Mouse (Mus musculus): Measurements from ENCODE around the gene Ltb4r2. TPM values are rescaled to one million over a fixed set of nuclear protein-coding genes. Genes with fewer than 3 reads are reported as not detected.

Gene Ltb4r2
- polyA plus RNA-seq, 1 experiment from 2014 or later: 0.71 TPM

DNA sequence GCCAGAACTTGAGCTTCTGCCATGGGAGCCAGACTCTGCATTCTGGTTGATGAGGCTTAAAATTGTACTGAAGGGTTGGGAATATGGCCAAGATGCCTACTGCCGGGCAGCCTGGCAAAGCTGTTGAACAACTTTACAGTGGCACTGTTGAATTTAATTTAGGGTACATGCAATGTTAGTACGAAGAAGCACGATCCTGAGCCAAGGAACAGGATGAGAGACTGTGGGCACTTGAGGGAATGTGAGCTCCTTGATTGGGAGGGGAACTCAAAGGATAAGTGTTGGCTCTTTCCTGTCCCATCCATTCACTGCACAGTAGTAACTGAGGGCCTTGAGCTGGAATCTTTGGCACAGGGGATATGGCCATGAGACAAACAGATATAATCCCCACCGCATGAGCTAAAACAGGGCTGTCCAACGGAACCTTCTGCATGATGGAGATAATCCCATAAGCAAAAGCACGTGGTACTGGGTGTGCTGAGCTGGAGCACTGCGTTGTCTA is 30.6 kb upstream of the Ltb4r2 start:
- Histone ChIP-seq H3K9me3 (replicated peaks; ENCODE audit: control insufficient read depth, low read length) (no peaks in the 10 kb centered on the region), H3K4me2 (ENCODE audit: low read depth, low read length) (no peak overlapping the region), H3K27ac (ENCODE audit: low read length) (no peak overlapping the region), H3K36me3 (ENCODE audit: control insufficient read depth, insufficient read depth, low read length) (no peaks in the 10 kb centered on the region), H3K4me1 (ENCODE audit: control insufficient read depth, insufficient read depth, low read length) (no peaks in the 10 kb centered on the region), H3K9ac (ENCODE audit: low read length) (no peak overlapping the region), H3K4me3 (replicated peaks; ENCODE audit: low read length) (no peak overlapping the region), H3K27me3 (ENCODE audit: control insufficient read depth, insufficient read depth, low read length) (no peaks in the 10 kb centered on the region)
- ATAC-seq (ENCODE audit: insufficient read depth, low FRiP score): no peak
- WGBS: 76% methylated on average over 7 of the region's 7 CpGs

DNA sequence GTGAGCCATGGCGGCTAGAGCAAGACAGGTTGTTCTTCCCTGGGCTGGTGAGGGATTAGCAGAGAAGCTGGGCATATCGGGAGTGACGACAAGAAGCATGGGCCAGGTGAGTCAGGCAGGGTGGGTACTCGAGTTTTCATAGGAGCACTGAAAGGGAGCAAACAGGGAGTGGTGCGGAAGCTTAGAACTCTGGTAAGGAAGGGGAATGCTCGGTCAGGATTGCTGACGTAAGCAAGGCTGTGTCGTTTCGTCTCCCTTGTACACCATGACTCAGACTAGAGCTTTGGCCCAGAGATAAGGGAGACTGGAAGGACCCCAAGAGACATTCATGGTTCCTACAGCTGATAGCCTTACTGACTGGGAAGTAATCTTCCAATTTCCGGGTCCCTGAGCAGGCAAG is 27.3 kb upstream of the Ltb4r2 start:
- no peaks in the 10 kb centered on the region for H3K36me3 ChIP-seq (ENCODE audit: control insufficient read depth, insufficient read depth, low read length)
- WGBS: 66% methylated on average over 10 of the region's 10 CpGs
- peak; percentile 81; the same call in 1 of the 2 replicates for ATAC-seq (ENCODE audit: insufficient read depth, low FRiP score)
- H3K27me3 ChIP-seq (ENCODE audit: control insufficient read depth, insufficient read depth, low read length): no peaks in the 10 kb centered on the region
- no peak overlapping the region for H3K4me2 ChIP-seq (ENCODE audit: low read depth, low read length)
- no peak overlapping the region for H3K27ac ChIP-seq (ENCODE audit: low read length)
- H3K4me1 ChIP-seq (ENCODE audit: control insufficient read depth, insufficient read depth, low read length): no peaks in the 10 kb centered on the region
- no peak overlapping the region for H3K4me3 ChIP-seq (replicated peaks; ENCODE audit: low read length)
- no peak overlapping the region for H3K9ac ChIP-seq (ENCODE audit: low read length)
- no peaks in the 10 kb centered on the region for H3K9me3 ChIP-seq (replicated peaks; ENCODE audit: control insufficient read depth, low read length)

DNA sequence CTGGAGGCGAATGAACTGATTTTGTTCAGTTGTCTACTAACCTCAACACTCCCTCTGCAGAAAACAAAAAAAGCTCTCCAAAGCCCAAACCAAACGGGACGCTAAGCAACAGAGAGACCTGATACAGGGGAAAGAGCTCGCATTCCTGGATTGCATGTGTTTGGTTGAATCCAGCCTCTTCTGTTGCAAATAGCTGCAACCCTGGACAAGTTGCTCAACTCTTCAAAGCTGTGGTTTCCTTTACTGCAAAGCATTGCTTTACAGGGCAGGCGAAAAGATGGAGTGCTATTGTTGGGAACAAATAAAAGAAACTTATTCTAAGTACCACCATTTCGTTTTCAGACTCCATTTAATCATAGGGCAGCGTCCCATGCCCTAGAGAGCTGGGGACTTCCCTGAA is 26.4 kb upstream of the Ltb4r2 start:
- Histone ChIP-seq H3K4me1 (ENCODE audit: control insufficient read depth, insufficient read depth, low read length) (no peaks in the 10 kb centered on the region), H3K27me3 (ENCODE audit: control insufficient read depth, insufficient read depth, low read length) (no peaks in the 10 kb centered on the region), H3K9me3 (replicated peaks; ENCODE audit: control insufficient read depth, low read length) (no peaks in the 10 kb centered on the region), H3K36me3 (ENCODE audit: control insufficient read depth, insufficient read depth, low read length) (peaks cover 4% of the 10 kb centered on the region; the same call in 1 of the 2 replicates), H3K4me3 (replicated peaks; ENCODE audit: low read length) (no peak overlapping the region), H3K27ac (ENCODE audit: low read length) (no peak overlapping the region), H3K9ac (ENCODE audit: low read length) (no peak overlapping the region), H3K4me2 (ENCODE audit: low read depth, low read length) (no peak overlapping the region)
- ATAC-seq (ENCODE audit: insufficient read depth, low FRiP score): no peak
- WGBS: 63% methylated on average over 7 of the region's 7 CpGs

DNA sequence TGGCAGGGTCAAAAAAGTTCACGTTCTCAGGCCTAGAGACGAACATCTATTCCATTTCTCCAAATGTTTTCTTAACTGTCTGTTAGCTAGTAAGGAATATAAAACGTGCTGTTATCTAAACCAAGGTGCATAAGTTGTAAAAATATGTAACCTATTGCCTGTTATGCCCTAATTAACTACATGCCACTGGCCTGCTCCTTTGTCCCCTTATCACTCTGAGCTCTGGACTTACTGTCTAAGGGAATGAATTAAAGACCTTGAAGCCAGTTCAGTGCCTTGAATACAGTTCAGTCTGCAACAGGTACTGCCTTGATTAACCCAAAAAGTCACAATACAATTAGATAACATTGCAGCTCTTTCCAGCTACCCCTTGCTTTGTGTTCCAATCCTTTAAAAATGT is 25.9 kb upstream of the Ltb4r2 start:
- Histone ChIP-seq H3K27ac (ENCODE audit: low read length) (no peak overlapping the region), H3K4me3 (replicated peaks; ENCODE audit: low read length) (no peak overlapping the region)
- no peak for ATAC-seq (ENCODE audit: insufficient read depth, low FRiP score)

DNA sequence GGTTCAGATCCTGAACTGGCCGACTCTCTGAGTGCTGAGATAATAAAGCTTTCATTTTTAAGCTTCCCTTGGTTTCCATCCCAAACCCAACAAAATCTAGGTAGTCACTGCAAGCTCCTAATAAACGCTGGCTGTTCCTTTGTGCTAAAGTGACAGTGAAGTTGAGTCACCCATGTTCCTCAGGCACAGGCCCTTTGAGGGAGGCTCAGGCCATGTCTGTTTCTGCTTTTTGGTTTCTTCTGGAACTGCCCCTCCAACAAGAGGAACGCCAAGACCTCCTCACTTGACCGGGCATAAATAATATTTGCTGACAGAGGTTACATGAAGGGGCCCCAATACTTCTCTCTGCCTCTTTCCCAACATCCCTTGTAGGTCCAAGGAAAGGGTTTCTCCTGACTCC is 25.5 kb upstream of the Ltb4r2 start:
- Histone ChIP-seq H3K36me3 (ENCODE audit: control insufficient read depth, insufficient read depth, low read length) (peaks cover 4% of the 10 kb centered on the region; the same call in 1 of the 2 replicates), H3K27me3 (ENCODE audit: control insufficient read depth, insufficient read depth, low read length) (no peaks in the 10 kb centered on the region), H3K9ac (ENCODE audit: low read length) (no peak overlapping the region), H3K27ac (ENCODE audit: low read length) (no peak overlapping the region), H3K4me3 (replicated peaks; ENCODE audit: low read length) (no peak overlapping the region), H3K4me1 (ENCODE audit: control insufficient read depth, insufficient read depth, low read length) (no peaks in the 10 kb centered on the region), H3K4me2 (ENCODE audit: low read depth, low read length) (no peak overlapping the region), H3K9me3 (replicated peaks; ENCODE audit: control insufficient read depth, low read length) (no peaks in the 10 kb centered on the region)
- 64% methylated on average over 4 of the region's 4 CpGs for WGBS
- ATAC-seq (ENCODE audit: insufficient read depth, low FRiP score): no peak

More for the DNA sequence above, 25.9 kb upstream of the Ltb4r2 start:
- no peak overlapping the region for H3K9ac ChIP-seq (ENCODE audit: low read length)
- 30% methylated on average over 3 of the region's 3 CpGs for WGBS
- H3K36me3 ChIP-seq (ENCODE audit: control insufficient read depth, insufficient read depth, low read length): peaks cover 4% of the 10 kb centered on the region; the same call in 1 of the 2 replicates
- H3K4me1 ChIP-seq (ENCODE audit: control insufficient read depth, insufficient read depth, low read length): no peaks in the 10 kb centered on the region
- no peaks in the 10 kb centered on the region for H3K27me3 ChIP-seq (ENCODE audit: control insufficient read depth, insufficient read depth, low read length)
- no peak overlapping the region for H3K4me2 ChIP-seq (ENCODE audit: low read depth, low read length)
- no peaks in the 10 kb centered on the region for H3K9me3 ChIP-seq (replicated peaks; ENCODE audit: control insufficient read depth, low read length)

DNA sequence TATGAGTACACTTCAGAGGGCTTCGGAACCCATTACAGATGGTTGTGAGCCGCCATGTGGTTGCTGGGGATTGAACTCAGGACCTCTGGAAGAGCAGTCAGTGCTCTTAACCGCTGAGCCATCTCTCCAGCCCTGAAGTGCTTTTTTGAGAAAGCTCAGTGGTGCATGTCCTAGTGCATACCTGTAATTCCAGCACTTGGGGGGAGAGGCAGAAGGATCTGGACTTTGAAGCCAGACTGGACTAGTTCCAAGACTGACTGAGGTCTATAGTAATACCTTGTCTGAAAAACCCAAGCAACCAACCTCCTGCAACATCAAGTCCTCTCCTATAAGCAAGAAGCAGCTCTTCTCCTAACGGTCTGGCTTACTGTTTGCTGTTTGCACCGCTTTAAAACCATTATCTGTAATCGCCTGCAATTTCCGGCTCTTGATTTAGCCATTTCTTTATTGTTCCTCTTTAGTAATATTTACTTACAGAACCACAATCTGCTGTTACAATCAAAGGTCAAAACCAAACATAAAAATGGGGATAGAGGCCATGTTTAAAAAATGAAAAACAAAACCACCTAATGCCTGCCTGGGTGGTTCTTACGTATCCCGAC is 24.0 kb upstream of the Ltb4r2 start:
- H3K36me3 ChIP-seq (ENCODE audit: control insufficient read depth, insufficient read depth, low read length): peaks cover 6% of the 10 kb centered on the region; the same call in 1 of the 2 replicates
- H3K27ac ChIP-seq (ENCODE audit: low read length): no peak overlapping the region
- ATAC-seq (ENCODE audit: insufficient read depth, low FRiP score): no peak
- H3K9ac ChIP-seq (ENCODE audit: low read length): no peak overlapping the region
- H3K27me3 ChIP-seq (ENCODE audit: control insufficient read depth, insufficient read depth, low read length): no peaks in the 10 kb centered on the region
- H3K4me3 ChIP-seq (replicated peaks; ENCODE audit: low read length): no peak overlapping the region
- 77% methylated on average over 9 of the region's 9 CpGs for whole genome bisulfite sequencing
- H3K4me2 ChIP-seq (ENCODE audit: low read depth, low read length): no peak overlapping the region
- no peaks in the 10 kb centered on the region for H3K9me3 ChIP-seq (replicated peaks; ENCODE audit: control insufficient read depth, low read length)
- no peaks in the 10 kb centered on the region for H3K4me1 ChIP-seq (ENCODE audit: control insufficient read depth, insufficient read depth, low read length)

DNA sequence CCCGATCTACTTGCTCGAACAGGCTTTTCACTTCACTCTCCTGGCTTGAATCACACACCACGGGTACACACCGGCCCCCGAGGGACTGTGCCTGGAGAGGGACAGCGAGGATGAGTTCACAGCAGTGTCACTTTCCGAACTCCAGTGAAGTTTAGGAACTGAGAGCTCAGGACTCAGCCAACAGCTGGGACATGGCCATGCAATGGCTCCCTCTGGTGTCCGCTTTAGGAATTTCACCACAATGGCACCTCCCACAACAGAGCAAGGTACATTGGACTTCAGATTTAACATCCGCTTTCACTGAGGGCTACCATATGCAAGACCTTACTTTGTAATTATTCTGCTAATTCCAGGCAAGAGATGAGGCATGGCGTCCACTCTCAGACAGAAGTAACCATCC is 17.5 kb upstream of the Ltb4r2 start:
- Histone ChIP-seq H3K9me3 (replicated peaks; ENCODE audit: control insufficient read depth, low read length) (no peaks in the 10 kb centered on the region), H3K27ac (ENCODE audit: low read length) (no peak overlapping the region), H3K27me3 (ENCODE audit: control insufficient read depth, insufficient read depth, low read length) (no peaks in the 10 kb centered on the region), H3K4me1 (ENCODE audit: control insufficient read depth, insufficient read depth, low read length) (peaks cover 25% of the 10 kb centered on the region), H3K36me3 (ENCODE audit: control insufficient read depth, insufficient read depth, low read length) (peaks cover 6% of the 10 kb centered on the region; the same call in 1 of the 2 replicates), H3K4me3 (replicated peaks; ENCODE audit: low read length) (peak overlapping the region; percentile 20), H3K4me2 (ENCODE audit: low read depth, low read length) (peak overlapping the region; percentile 90), H3K9ac (ENCODE audit: low read length) (peak overlapping the region; percentile 65; the same call in 1 of the 2 replicates)
- peak; percentile 77; the same call in 1 of the 2 replicates for ATAC-seq (ENCODE audit: insufficient read depth, low FRiP score)
- WGBS: 17% methylated on average over 10 of the region's 10 CpGs

DNA sequence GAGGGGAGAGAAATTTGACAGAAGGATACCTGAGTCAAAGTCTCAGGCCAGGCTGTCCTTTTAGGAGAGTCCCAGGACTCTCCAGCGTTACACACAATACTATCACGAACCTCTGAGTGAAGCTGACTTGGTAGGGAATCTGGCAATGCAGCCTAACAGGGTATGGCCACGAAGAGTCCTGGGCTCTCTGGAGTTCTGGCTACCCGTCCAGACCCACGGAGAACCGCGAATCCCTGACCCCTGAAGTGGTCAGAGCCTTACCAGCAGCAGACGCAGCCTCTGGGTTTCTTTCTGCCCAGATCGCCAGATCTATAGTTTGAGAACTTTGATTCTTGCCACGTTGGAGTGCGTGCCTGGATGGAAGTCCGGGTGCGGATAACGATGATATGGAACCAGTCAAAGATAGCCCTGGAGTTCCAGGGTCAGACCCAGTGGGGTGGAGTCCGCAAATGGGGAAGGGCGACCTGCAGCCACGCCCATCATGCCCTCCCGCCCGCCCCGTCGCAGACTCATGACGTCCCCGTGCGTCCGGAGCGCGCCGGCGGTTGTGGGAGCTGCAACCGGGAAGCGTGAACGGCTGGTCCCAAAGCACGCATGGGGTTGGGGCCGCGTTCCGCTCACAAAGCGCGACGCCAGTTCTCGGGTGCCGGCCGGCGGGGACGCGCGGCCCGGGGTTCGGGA is 15.9 kb upstream of the Ltb4r2 start, which contains the start of the genes Dhrs1 and Nop9:
Gene Dhrs1 (minus strand): TSS at position 511 of the 681 bp plus-strand sequence.
Gene Nop9 (plus strand): TSS at position 514 of the 681 bp plus-strand sequence.
- Histone ChIP-seq H3K4me1 (ENCODE audit: control insufficient read depth, insufficient read depth, low read length) (peaks cover 25% of the 10 kb centered on the region), H3K9ac (ENCODE audit: low read length) (peak within 1 kb of the TSS; percentile 79), H3K4me2 (ENCODE audit: low read depth, low read length) (peak within 1 kb of the TSS; percentile 90), H3K9me3 (replicated peaks; ENCODE audit: control insufficient read depth, low read length) (no peaks in the 10 kb centered on the region), H3K36me3 (ENCODE audit: control insufficient read depth, insufficient read depth, low read length) (peaks cover 2% of the 10 kb centered on the region; the same call in 1 of the 2 replicates), H3K27ac (ENCODE audit: low read length) (peak within 1 kb of the TSS; percentile 18; the same call in 1 of the 2 replicates), H3K4me3 (replicated peaks; ENCODE audit: low read length) (peak within 1 kb of the TSS; percentile 88), H3K27me3 (ENCODE audit: control insufficient read depth, insufficient read depth, low read length) (no peaks in the 10 kb centered on the region)
- 1% methylated on average over 48 of the region's 48 CpGs for WGBS
- ATAC-seq (ENCODE audit: insufficient read depth, low FRiP score): peak; percentile 92

DNA sequence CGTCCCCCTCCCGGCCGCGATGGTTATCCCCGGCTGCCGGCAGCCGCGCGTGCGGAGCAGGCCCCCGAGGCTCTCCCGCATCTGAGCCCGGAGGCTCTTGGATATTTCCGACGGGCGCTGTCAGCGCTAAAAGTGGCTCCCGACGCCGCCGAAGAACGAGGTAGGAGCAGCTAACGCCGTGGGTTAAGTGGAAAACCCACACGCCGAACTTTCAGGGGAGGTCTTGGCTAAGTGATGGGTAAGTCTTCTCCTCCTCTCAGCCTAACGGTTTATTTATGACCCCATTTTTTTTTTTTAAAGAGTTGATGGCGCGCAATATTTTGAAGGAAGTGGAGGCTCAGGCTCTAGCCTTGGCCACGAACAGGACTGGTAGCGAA is 15.4 kb upstream of the Ltb4r2 start:
- H3K9me3 ChIP-seq (replicated peaks; ENCODE audit: control insufficient read depth, low read length): no peaks in the 10 kb centered on the region
- under 1% methylated on average over 31 of the region's 31 CpGs for WGBS
- no peak for ATAC-seq (ENCODE audit: insufficient read depth, low FRiP score)
- peaks cover 2% of the 10 kb centered on the region; the same call in 1 of the 2 replicates for H3K36me3 ChIP-seq (ENCODE audit: control insufficient read depth, insufficient read depth, low read length)
- peak overlapping the region; percentile 88 for H3K4me3 ChIP-seq (replicated peaks; ENCODE audit: low read length)
- H3K4me2 ChIP-seq (ENCODE audit: low read depth, low read length): peak overlapping the region; percentile 90
- H3K27ac ChIP-seq (ENCODE audit: low read length): peak overlapping the region; percentile 16; the same call in 1 of the 2 replicates
- H3K27me3 ChIP-seq (ENCODE audit: control insufficient read depth, insufficient read depth, low read length): no peaks in the 10 kb centered on the region
- H3K9ac ChIP-seq (ENCODE audit: low read length): peak overlapping the region; percentile 79
- peaks cover 25% of the 10 kb centered on the region for H3K4me1 ChIP-seq (ENCODE audit: control insufficient read depth, insufficient read depth, low read length)

Data from stomach, embryonic 16.5 days (tissue).